Mouse (Mus musculus) thymus, adult 2 months (tissue): ENCODE data around the gene Hes2.

Experiments
- CTCF ChIP-seq: fragments of 200-500 bp; IDR thresholded peaks from 2 replicates; pipeline ENCODE4 v1.5.1; 2012; ENCODE audit warnings: mild to moderate bottlenecking, control low read depth, low read length, moderate library complexity, borderline replicate concordance; ENCODE audit not compliant: control insufficient read depth, poor library complexity, insufficient read depth; ENCODE audit errors: extremely low read depth
- POLR2A ChIP-seq: fragments of 200-500 bp; IDR thresholded peaks from 2 replicates; pipeline ENCODE4 v1.6.1; 2012; ENCODE audit warnings: mild to moderate bottlenecking, low read length, control low read depth, moderate library complexity; ENCODE audit not compliant: control insufficient read depth, poor library complexity, insufficient read depth; ENCODE audit errors: extremely low read depth

DNA sequence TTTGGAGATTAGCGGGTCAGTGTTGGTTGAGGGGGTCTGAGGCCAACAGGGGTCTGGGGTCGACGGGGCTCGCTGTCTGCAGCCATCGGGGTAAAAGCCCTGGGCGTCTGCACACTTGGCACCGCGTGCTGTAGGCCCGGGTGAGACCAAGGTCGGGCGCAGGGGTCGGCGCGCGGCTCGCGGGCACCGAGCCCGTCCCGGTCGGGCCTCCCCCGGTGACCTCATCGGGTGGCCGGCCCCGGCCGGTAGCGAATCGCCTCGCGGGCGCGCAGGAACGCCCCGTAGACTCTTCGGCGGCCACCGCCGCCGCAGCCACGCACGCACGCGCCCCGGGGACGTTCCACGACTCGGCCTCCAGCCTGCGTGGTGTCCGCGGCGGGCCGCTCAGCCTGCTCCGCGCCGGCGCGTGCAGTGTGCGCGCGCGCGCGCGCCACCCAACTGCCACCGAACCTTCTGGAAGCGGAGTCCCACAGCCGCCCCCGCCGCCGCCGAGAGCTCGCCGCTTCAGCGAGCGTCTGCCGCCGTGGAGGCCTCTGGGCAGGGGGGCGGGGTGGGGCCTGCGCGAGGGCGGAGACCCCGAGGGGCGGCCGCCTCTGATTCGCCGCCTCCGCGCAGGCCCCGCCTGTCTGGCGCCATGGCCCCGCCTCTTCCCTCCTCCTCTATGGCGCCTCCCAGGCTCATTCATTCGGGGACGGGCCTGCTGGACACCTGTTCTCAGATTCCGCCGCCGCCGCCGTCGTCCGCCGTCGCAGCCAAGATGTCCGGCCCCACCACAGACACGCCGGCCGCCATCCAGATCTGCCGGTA lies 19.1 kb downstream of the Hes2 start, which contains the start of gene Acot7:
- TF ChIP-seq CTCF: no peak
- TF ChIP-seq POLR2A: peak; percentile 96
